ENCODE assay signal across 9 mouse cellular contexts in the genomic region with DNA sequence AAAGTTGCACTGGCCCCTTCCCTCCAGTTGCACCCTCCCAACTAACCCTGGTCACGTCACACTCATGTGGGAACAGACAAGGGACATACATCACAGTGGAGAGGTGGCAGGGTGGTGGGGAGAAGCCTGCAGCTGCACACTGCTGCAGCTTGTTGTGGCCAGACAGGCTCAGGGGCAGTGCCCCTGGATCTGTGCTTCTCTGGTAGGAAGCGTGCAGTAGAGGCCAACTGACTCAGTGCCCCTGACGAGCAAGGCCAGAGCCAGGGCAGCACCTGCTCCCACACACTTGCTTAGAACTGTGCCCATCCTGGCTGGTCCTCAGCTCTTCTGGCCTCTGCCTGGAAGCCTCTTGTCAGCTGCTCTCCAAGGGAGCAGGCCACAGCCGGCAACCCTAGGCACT. TPM values are rescaled to one million over a fixed set of nuclear protein-coding genes. Genes with fewer than 3 reads are reported as not detected.
A peak's percentile ranks its signal among the peaks of the same experiment; 100 is the strongest.
DNase-seq lines count a peak whose midpoint lies in the region; ATAC-seq and TF ChIP-seq lines count a peak whose summit lies in the region.
"Had no signal": no experiment of that assay in that cellular context is flagged by ENCODE, and none has a peak within 500 bp of the region (broad histone marks: within the 10 kb centered on the region; RNA-seq: fewer than 3 reads in every experiment).

No protein-coding gene starts in this region.

- H3K36me3 ChIP-seq in erythroblast, embryonic 14.5 days (ENCODE audit: control insufficient read depth): peaks cover 81% of the 10 kb centered on the region
- H3K36me3 ChIP-seq in stomach, embryonic 14.5 days (ENCODE audit: control insufficient read depth, insufficient read depth, low read length): peaks cover 62% of the 10 kb centered on the region
- H3K36me3 ChIP-seq in stomach, postnatal 0 days (ENCODE audit: control insufficient read depth, insufficient read depth, low read length): peaks cover 36% of the 10 kb centered on the region
- H3K36me3 ChIP-seq in limb, embryonic 11.5 days (ENCODE audit: control insufficient read depth, insufficient read depth, low read length): peaks cover 39% of the 10 kb centered on the region
- H3K36me3 ChIP-seq in neural tube, embryonic 15.5 days: peaks cover 64% of the 10 kb centered on the region

- no peak overlapping the region for H3K27ac ChIP-seq in stomach, embryonic 14.5 days (ENCODE audit: low read length)
- no peak overlapping the region for H3K27ac ChIP-seq in stomach, postnatal 0 days (replicated peaks)
- H3K27ac ChIP-seq in limb, embryonic 11.5 days (replicated peaks; ENCODE audit: low read depth, low read length): no peak overlapping the region
- no peak overlapping the region for H3K27ac ChIP-seq in neural tube, embryonic 15.5 days (replicated peaks)

- H3K27me3 ChIP-seq in erythroblast, embryonic 14.5 days (ENCODE audit: control insufficient read depth): no peaks in the 10 kb centered on the region
- no peaks in the 10 kb centered on the region for H3K27me3 ChIP-seq in stomach, embryonic 14.5 days (ENCODE audit: control insufficient read depth, insufficient read depth, low read length)
- H3K27me3 ChIP-seq in stomach, postnatal 0 days (ENCODE audit: control insufficient read depth, insufficient read depth, low read length): no peaks in the 10 kb centered on the region
- H3K27me3 ChIP-seq in limb, embryonic 11.5 days (ENCODE audit: control insufficient read depth, insufficient read depth, low read length): no peaks in the 10 kb centered on the region
- no peaks in the 10 kb centered on the region for H3K27me3 ChIP-seq in neural tube, embryonic 15.5 days (replicated peaks)

- 70% methylated on average over 4 of the region's 4 CpGs for WGBS in stomach, embryonic 14.5 days
- 81% methylated on average over 4 of the region's 4 CpGs for WGBS in stomach, postnatal 0 days
- 84% methylated on average over 4 of the region's 4 CpGs for WGBS in limb, embryonic 11.5 days
- WGBS in neural tube, embryonic 15.5 days: 76% methylated on average over 4 of the region's 4 CpGs

- no peaks in the 10 kb centered on the region for H3K9me3 ChIP-seq in erythroblast, embryonic 14.5 days (ENCODE audit: control insufficient read depth, low read length)
- H3K9me3 ChIP-seq in stomach, embryonic 14.5 days (ENCODE audit: control insufficient read depth, low read depth, low read length): no peaks in the 10 kb centered on the region
- no peaks in the 10 kb centered on the region for H3K9me3 ChIP-seq in stomach, postnatal 0 days (ENCODE audit: control insufficient read depth, low read length)
- no peaks in the 10 kb centered on the region for H3K9me3 ChIP-seq in limb, embryonic 11.5 days (ENCODE audit: control insufficient read depth, low read length)
- H3K9me3 ChIP-seq in neural tube, embryonic 15.5 days (replicated peaks): no peaks in the 10 kb centered on the region

- DNase-seq in stomach, postnatal 0 days (ENCODE audit: low spot score): no peak
- DNase-seq in limb, embryonic 11.5 days (ENCODE audit: low spot score): no peak
- DNase-seq: gastrocnemius, postnatal 36 days had no signal

- H3K4me3 ChIP-seq in erythroblast, embryonic 14.5 days (replicated peaks): peak overlapping the region; percentile 64
- peak overlapping the region; percentile 91; the same call in 1 of the 2 replicates for H3K4me3 ChIP-seq in stomach, embryonic 14.5 days (ENCODE audit: low read depth, low read length)
- H3K4me3 ChIP-seq in stomach, postnatal 0 days (ENCODE audit: low read depth, low read length): no peak overlapping the region
- H3K4me3 ChIP-seq in limb, embryonic 11.5 days (ENCODE audit: low read depth, low read length): peak overlapping the region; percentile 81; the same call in 1 of the 2 replicates
- H3K4me3 ChIP-seq in neural tube, embryonic 15.5 days (replicated peaks): peak overlapping the region; percentile 87

- H3K4me2 ChIP-seq in stomach, embryonic 14.5 days (replicated peaks; ENCODE audit: low read depth, low read length): peak overlapping the region; percentile 99; the same call in 1 of the 2 replicates
- H3K4me2 ChIP-seq in stomach, postnatal 0 days (replicated peaks; ENCODE audit: low read depth): no peak overlapping the region
- H3K4me2 ChIP-seq in limb, embryonic 11.5 days (ENCODE audit: low read depth, severe bottlenecking): no peak overlapping the region
- H3K4me2 ChIP-seq in neural tube, embryonic 15.5 days: peak overlapping the region; percentile 99

- no peak overlapping the region for H3K9ac ChIP-seq in stomach, embryonic 14.5 days (replicated peaks; ENCODE audit: low read depth, low read length)
- H3K9ac ChIP-seq in stomach, postnatal 0 days (ENCODE audit: low read length): no peak overlapping the region
- H3K9ac ChIP-seq in limb, embryonic 11.5 days (ENCODE audit: low read length): no peak overlapping the region
- peak overlapping the region; percentile 93 for H3K9ac ChIP-seq in neural tube, embryonic 15.5 days (replicated peaks)

- peaks cover 90% of the 10 kb centered on the region for H3K4me1 ChIP-seq in erythroblast, embryonic 14.5 days (ENCODE audit: control insufficient read depth)
- H3K4me1 ChIP-seq in stomach, embryonic 14.5 days (ENCODE audit: control insufficient read depth, insufficient read depth, low read length): peaks cover 15% of the 10 kb centered on the region
- peaks cover 5% of the 10 kb centered on the region for H3K4me1 ChIP-seq in stomach, postnatal 0 days (replicated peaks; ENCODE audit: control insufficient read depth, insufficient read depth)
- H3K4me1 ChIP-seq in limb, embryonic 11.5 days (ENCODE audit: control insufficient read depth, insufficient read depth, low read length): peaks cover 25% of the 10 kb centered on the region
- H3K4me1 ChIP-seq in neural tube, embryonic 15.5 days: peaks cover 51% of the 10 kb centered on the region

- no peak for TF ChIP-seq CTCF in stomach, postnatal 0 days (IDR thresholded peaks at IDR 0.05; ENCODE audit: low read depth)

- no peak for TF ChIP-seq EP300 in stomach, postnatal 0 days (optimal IDR thresholded peaks at IDR 0.05)

- no peak for ATAC-seq in erythroblast, adult 5-6 weeks (replicated peaks; ENCODE audit: low FRiP score, poor library complexity, severe bottlenecking)
- no peak for ATAC-seq in stomach, embryonic 14.5 days (ENCODE audit: insufficient number of reproducible peaks, insufficient read depth, low FRiP score, low read depth)
- no peak for ATAC-seq in stomach, postnatal 0 days (ENCODE audit: low FRiP score, low TSS enrichment)
- no peak for ATAC-seq in limb, embryonic 11.5 days (ENCODE audit: insufficient number of reproducible peaks, low FRiP score, low TSS enrichment, low read depth)
- ATAC-seq in neural tube, embryonic 15.5 days (ENCODE audit: low FRiP score): no peak
- no peak for ATAC-seq in activated CD4-positive, CD25-positive, alpha-beta regulatory T cell, adult 4 months
- ATAC-seq in granulocyte monocyte progenitor cell, adult 5-6 weeks (replicated peaks; ENCODE audit: poor library complexity, severe bottlenecking): no peak

RNA-seq across cellular contexts. Expression of a gene that starts 1.3 kb away (rescaled TPM):
- 14.9 and 16.7 TPM in 2 replicates for polyA plus RNA-seq in erythroblast, embryonic 14.5 days (2012)
- 15.0 and 18.3 TPM in 2 replicates for total RNA-seq in erythroblast, adult 5-6 weeks (2015; ENCODE audit: low replicate concordance)
- total RNA-seq in erythroblast, adult 5-6 weeks (2017; ENCODE audit: low replicate concordance): 29.1 and 32.2 TPM in 2 replicates
- polyA plus RNA-seq in stomach, embryonic 14.5 days (2014; fragmentation: Nextera tagmentation; extraction: Ambion mirVana): 72.7 and 76.7 TPM in 2 replicates
- polyA plus RNA-seq in stomach, postnatal 0 days (2015; fragmentation: Nextera tagmentation; extraction: Ambion mirVana): 39.8 and 40.2 TPM in 2 replicates
- polyA plus RNA-seq in limb, embryonic 11.5 days (2014; fragmentation: Nextera tagmentation; extraction: Ambion mirVana): 51.5 and 53.0 TPM in 2 replicates
- polyA plus RNA-seq in neural tube, embryonic 15.5 days (2015; fragmentation: Nextera tagmentation; extraction: Ambion mirVana): 92.9 and 105 TPM in 2 replicates
- polyA plus RNA-seq in activated CD4-positive, CD25-positive, alpha-beta regulatory T cell, adult 4 months (2017; shearing (Covaris generic)): 10 to 100 TPM; 51.5 to 53.2 TPM
- total RNA-seq in granulocyte monocyte progenitor cell, adult 5-6 weeks (2014; fragmentation: Nextera tagmentation): 18.8 and 22.9 TPM in 2 replicates
- total RNA-seq in granulocyte monocyte progenitor cell, adult 5-6 weeks (2017): 21.2 and 27.1 TPM in 2 replicates

RNA-seq across cellular contexts. Expression of a gene that starts 2.7 kb away (rescaled TPM):
- polyA plus RNA-seq in erythroblast, embryonic 14.5 days (2012): 6.4 and 7.5 TPM in 2 replicates
- total RNA-seq in erythroblast, adult 5-6 weeks (2015; ENCODE audit: low replicate concordance): 4.8 and 7.1 TPM in 2 replicates
- total RNA-seq in erythroblast, adult 5-6 weeks (2017; ENCODE audit: low replicate concordance): 2.0 and 5.0 TPM in 2 replicates
- 84.7 and 85.6 TPM in 2 replicates for polyA plus RNA-seq in stomach, embryonic 14.5 days (2014; fragmentation: Nextera tagmentation; extraction: Ambion mirVana)
- 102 and 104 TPM in 2 replicates for polyA plus RNA-seq in stomach, postnatal 0 days (2015; fragmentation: Nextera tagmentation; extraction: Ambion mirVana)
- polyA plus RNA-seq in limb, embryonic 11.5 days (2014; fragmentation: Nextera tagmentation; extraction: Ambion mirVana): 82.3 and 84.8 TPM in 2 replicates
- 89.0 and 89.5 TPM in 2 replicates for polyA plus RNA-seq in neural tube, embryonic 15.5 days (2015; fragmentation: Nextera tagmentation; extraction: Ambion mirVana)
- polyA plus RNA-seq in activated CD4-positive, CD25-positive, alpha-beta regulatory T cell, adult 4 months (2017; shearing (Covaris generic)): 10 to 100 TPM; 77.7 to 87.5 TPM
- total RNA-seq in granulocyte monocyte progenitor cell, adult 5-6 weeks (2014; fragmentation: Nextera tagmentation): 62.0 and 75.0 TPM in 2 replicates
- 36.7 and 41.9 TPM in 2 replicates for total RNA-seq in granulocyte monocyte progenitor cell, adult 5-6 weeks (2017)

RNA-seq across cellular contexts. Expression of a gene that starts 2.7 kb away (rescaled TPM):
- 1.7 and 1.8 TPM in 2 replicates for polyA plus RNA-seq in erythroblast, embryonic 14.5 days (2012)
- 7.1 and 8.6 TPM in 2 replicates for total RNA-seq in erythroblast, adult 5-6 weeks (2015; ENCODE audit: low replicate concordance)
- 10.9 and 12.4 TPM in 2 replicates for total RNA-seq in erythroblast, adult 5-6 weeks (2017; ENCODE audit: low replicate concordance)
- polyA plus RNA-seq in stomach, embryonic 14.5 days (2014; fragmentation: Nextera tagmentation; extraction: Ambion mirVana): 18.9 and 27.8 TPM in 2 replicates
- polyA plus RNA-seq in stomach, postnatal 0 days (2015; fragmentation: Nextera tagmentation; extraction: Ambion mirVana): 15.6 and 17.6 TPM in 2 replicates
- polyA plus RNA-seq in limb, embryonic 11.5 days (2014; fragmentation: Nextera tagmentation; extraction: Ambion mirVana): 20.5 and 20.8 TPM in 2 replicates
- 27.9 and 31.3 TPM in 2 replicates for polyA plus RNA-seq in neural tube, embryonic 15.5 days (2015; fragmentation: Nextera tagmentation; extraction: Ambion mirVana)
- polyA plus RNA-seq in activated CD4-positive, CD25-positive, alpha-beta regulatory T cell, adult 4 months (2017; shearing (Covaris generic)): 10 to 100 TPM; 12.8 to 26.0 TPM
- total RNA-seq in granulocyte monocyte progenitor cell, adult 5-6 weeks (2014; fragmentation: Nextera tagmentation): 8.9 and 15.1 TPM in 2 replicates
- total RNA-seq in granulocyte monocyte progenitor cell, adult 5-6 weeks (2017): 12.5 and 14.9 TPM in 2 replicates

RNA-seq across cellular contexts. Expression of a gene that starts 11.2 kb away (rescaled TPM):
- polyA plus RNA-seq in erythroblast, embryonic 14.5 days (2012): 9.2 and 10.3 TPM in 2 replicates
- total RNA-seq in erythroblast, adult 5-6 weeks (2015; ENCODE audit: low replicate concordance): 20.4 and 49.3 TPM in 2 replicates
- 28.2 and 35.1 TPM in 2 replicates for total RNA-seq in erythroblast, adult 5-6 weeks (2017; ENCODE audit: low replicate concordance)
- 32.9 and 36.4 TPM in 2 replicates for polyA plus RNA-seq in stomach, embryonic 14.5 days (2014; fragmentation: Nextera tagmentation; extraction: Ambion mirVana)
- polyA plus RNA-seq in stomach, postnatal 0 days (2015; fragmentation: Nextera tagmentation; extraction: Ambion mirVana): 45.5 and 47.8 TPM in 2 replicates
- 36.8 and 42.1 TPM in 2 replicates for polyA plus RNA-seq in limb, embryonic 11.5 days (2014; fragmentation: Nextera tagmentation; extraction: Ambion mirVana)
- polyA plus RNA-seq in neural tube, embryonic 15.5 days (2015; fragmentation: Nextera tagmentation; extraction: Ambion mirVana): 77.6 and 84.2 TPM in 2 replicates
- 10 to 100 TPM; 38.5 to 50.9 TPM for polyA plus RNA-seq in activated CD4-positive, CD25-positive, alpha-beta regulatory T cell, adult 4 months (2017; shearing (Covaris generic))
- 15.7 and 29.3 TPM in 2 replicates for total RNA-seq in granulocyte monocyte progenitor cell, adult 5-6 weeks (2014; fragmentation: Nextera tagmentation)
- total RNA-seq in granulocyte monocyte progenitor cell, adult 5-6 weeks (2017): 10.4 and 15.8 TPM in 2 replicates

RNA-seq across cellular contexts. Expression of a gene that starts 11.5 kb away (rescaled TPM):
- polyA plus RNA-seq in erythroblast, embryonic 14.5 days (2012): 7.5 and 12.0 TPM in 2 replicates
- 25.4 and 31.6 TPM in 2 replicates for total RNA-seq in erythroblast, adult 5-6 weeks (2015; ENCODE audit: low replicate concordance)
- 10.6 and 11.4 TPM in 2 replicates for total RNA-seq in erythroblast, adult 5-6 weeks (2017; ENCODE audit: low replicate concordance)
- polyA plus RNA-seq in stomach, embryonic 14.5 days (2014; fragmentation: Nextera tagmentation; extraction: Ambion mirVana): 48.1 and 49.0 TPM in 2 replicates
- polyA plus RNA-seq in stomach, postnatal 0 days (2015; fragmentation: Nextera tagmentation; extraction: Ambion mirVana): 39.4 and 40.5 TPM in 2 replicates
- polyA plus RNA-seq in limb, embryonic 11.5 days (2014; fragmentation: Nextera tagmentation; extraction: Ambion mirVana): 65.1 and 66.0 TPM in 2 replicates
- polyA plus RNA-seq in neural tube, embryonic 15.5 days (2015; fragmentation: Nextera tagmentation; extraction: Ambion mirVana): 63.2 and 68.9 TPM in 2 replicates
- polyA plus RNA-seq in activated CD4-positive, CD25-positive, alpha-beta regulatory T cell, adult 4 months (2017; shearing (Covaris generic)): 100 to 1,000 TPM in 1 of 2 experiments, 10 to 100 TPM in 1; 88.6 to 103 TPM
- 103 and 108 TPM in 2 replicates for total RNA-seq in granulocyte monocyte progenitor cell, adult 5-6 weeks (2014; fragmentation: Nextera tagmentation)
- 42.8 and 48.2 TPM in 2 replicates for total RNA-seq in granulocyte monocyte progenitor cell, adult 5-6 weeks (2017)

Comparison
In these comparisons a context has a peak if more than half of its experiments do, and no peak if none do; other contexts are left out.
1. H3K4me2 ChIP-seq: peak in stomach, embryonic 14.5 days (single experiment) and neural tube, embryonic 15.5 days (single experiment); none in stomach, postnatal 0 days (single experiment) and limb, embryonic 11.5 days (single experiment).